Mouse (Mus musculus) liver, embryonic 15.5 days (tissue): Measurements from ENCODE around the gene Me3. TPM values are rescaled to one million over a fixed set of nuclear protein-coding genes. Genes with fewer than 3 reads are reported as not detected.
"Not testable (repeated sequence)": the region's sequence is repeated elsewhere in the genome, so short reads cannot be mapped to it uniquely, and the experiment has no call there.

Source experiments
- ATAC-seq: fragments of 200-750 bp; cut with Nextera tagmentation; 2 replicates; pipeline ENCODE4 v1.8.0; 2017; ENCODE audit warnings: moderate number of reproducible peaks, mild to moderate bottlenecking, moderate library complexity; ENCODE audit not compliant: insufficient read depth
- H3K27ac ChIP-seq: fragments of 300-500 bp; sonication (generic); replicated peaks from 2 replicates; pipeline ENCODE4 v1.5.1; 2015; ENCODE audit warnings: mild to moderate bottlenecking, inconsistent platforms
- H3K27me3 ChIP-seq: fragments of 300-500 bp; sonication (generic); 2 replicates; pipeline ENCODE4 v1.6.1; 2015; ENCODE audit warnings: mild to moderate bottlenecking, inconsistent platforms
- H3K36me3 ChIP-seq: fragments of 300-500 bp; sonication (generic); replicated peaks from 2 replicates; pipeline ENCODE4 v1.6.1; 2015; ENCODE audit warnings: moderate library complexity, mild to moderate bottlenecking, inconsistent platforms
- H3K4me1 ChIP-seq: fragments of 300-500 bp; sonication (generic); replicated peaks from 2 replicates; pipeline ENCODE4 v1.6.1; 2015; ENCODE audit warnings: inconsistent platforms
- H3K4me2 ChIP-seq: fragments of 300-500 bp; sonication (generic); 2 replicates; pipeline ENCODE4 v1.6.1; 2015; ENCODE audit warnings: moderate library complexity, mild to moderate bottlenecking, inconsistent platforms
- H3K4me3 ChIP-seq: fragments of 300-500 bp; sonication (generic); replicated peaks from 2 replicates; pipeline ENCODE4 v1.5.1; 2015; ENCODE audit warnings: mild to moderate bottlenecking, inconsistent platforms
- H3K9ac ChIP-seq: fragments of 300-500 bp; sonication (generic); 2 replicates; pipeline ENCODE4 v1.6.1; 2015; ENCODE audit warnings: moderate library complexity, mild to moderate bottlenecking, inconsistent platforms
- H3K9me3 ChIP-seq: fragments of 300-500 bp; sonication (generic); replicated peaks from 2 replicates; pipeline ENCODE4 v1.6.1; 2016; ENCODE audit warnings: inconsistent platforms
- WGBS: fragments of 180-500 bp; shearing (Covaris S2); methylation state at CpG from one replicate; pipeline ENCODE4 v1.1.7; 2015; ENCODE audit warnings: mixed read lengths; ENCODE audit not compliant: insufficient replicate concordance; 5-methylcytosine and 5-hydroxymethylcytosine counted together
- polyA plus RNA-seq: library from polyadenylated mRNA; unstranded; fragments of >200 nt; fragmentation: Nextera tagmentation; extraction: Ambion mirVana; gene quantifications from 2 replicates; pipeline ENCODE4 v1.2.1, GENCODE M21; 2015

The Me3 gene
- polyA plus RNA-seq, 1 experiment from 2014 or later, result 0.07 TPM

- Histone ChIP-seq H3K9me3 (no peaks in the 10 kb centered on the region), H3K9ac (no peak overlapping the region), H3K4me2 (no peak overlapping the region), H3K4me3 (no peak overlapping the region), H3K4me1 (no peaks in the 10 kb centered on the region), H3K27ac (no peak overlapping the region), H3K36me3 (no peaks in the 10 kb centered on the region), H3K27me3 (no peaks in the 10 kb centered on the region)
- 40% methylated on average over 1 of the region's 1 CpGs for WGBS
- ATAC-seq, result no peak
Measured at GRCm38 (mm10) chr7:89700511-89700910, 68.3 kb downstream of the Me3 start.

- Histone ChIP-seq H3K27ac (no peak overlapping the region), H3K4me2 (no peak overlapping the region), H3K9me3 (no peaks in the 10 kb centered on the region), H3K36me3 (no peaks in the 10 kb centered on the region), H3K4me1 (no peaks in the 10 kb centered on the region), H3K27me3 (no peaks in the 10 kb centered on the region), H3K4me3 (no peak overlapping the region), H3K9ac (no peak overlapping the region)
- no peak for ATAC-seq
- 31% methylated on average over 2 of the region's 2 CpGs for WGBS
Measured at GRCm38 (mm10) chr7:89710776-89711175, 78.6 kb downstream of the Me3 start.

DNA sequence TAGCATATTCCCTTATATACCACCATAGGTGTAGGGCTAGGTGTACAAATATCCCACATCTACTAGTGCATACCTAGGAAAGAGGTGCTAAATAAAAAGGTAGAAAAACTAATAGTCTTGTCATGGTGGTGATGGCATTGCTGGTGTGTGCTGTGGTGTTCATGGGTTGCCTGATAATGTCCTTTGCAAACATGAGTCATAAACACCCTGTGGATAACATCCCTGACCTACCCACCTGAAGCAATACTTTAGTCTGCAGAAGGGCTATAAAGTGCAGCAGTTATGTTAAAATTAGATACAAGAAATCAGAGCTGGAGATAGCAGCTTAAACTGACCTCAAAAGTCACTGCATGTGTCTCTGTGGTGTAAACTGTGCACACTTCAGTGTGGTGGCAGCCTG is 80.9 kb downstream of the Me3 start:
- Histone ChIP-seq H3K27ac (no peak overlapping the region), H3K4me3 (no peak overlapping the region), H3K4me1 (no peaks in the 10 kb centered on the region), H3K27me3 (no peaks in the 10 kb centered on the region), H3K9ac (no peak overlapping the region), H3K9me3 (no peaks in the 10 kb centered on the region), H3K36me3 (no peaks in the 10 kb centered on the region), H3K4me2 (no peak overlapping the region)
- ATAC-seq, result no peak

DNA sequence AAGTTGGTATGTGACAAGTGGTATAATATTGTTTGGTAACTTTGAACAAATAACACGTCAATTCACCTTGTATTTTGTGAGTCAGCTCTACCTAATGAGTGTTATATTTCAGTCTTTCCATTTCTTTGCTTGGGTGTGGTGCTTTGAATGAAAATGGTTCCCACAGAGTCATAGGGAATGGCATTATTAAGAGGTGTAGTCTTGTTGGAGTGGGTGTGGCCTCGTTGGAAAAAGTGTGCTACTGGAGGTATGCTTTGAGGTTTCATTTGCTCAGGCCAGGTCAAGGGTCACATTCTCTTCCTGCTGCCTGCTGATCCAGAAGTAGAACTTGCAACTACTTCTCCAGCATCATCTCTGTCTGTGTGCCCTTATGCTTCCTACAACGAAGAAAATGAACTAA is 84.0 kb downstream of the Me3 start:
- H3K4me2 ChIP-seq, result no peak overlapping the region
- no peaks in the 10 kb centered on the region for H3K9me3 ChIP-seq
- H3K9ac ChIP-seq, result no peak overlapping the region
- no peak for ATAC-seq
- no peaks in the 10 kb centered on the region for H3K4me1 ChIP-seq
- WGBS, result 49% methylated on average over 3 of the region's 3 CpGs
- no peaks in the 10 kb centered on the region for H3K27me3 ChIP-seq
- H3K4me3 ChIP-seq, result no peak overlapping the region
- H3K36me3 ChIP-seq, result no peaks in the 10 kb centered on the region
- no peak overlapping the region for H3K27ac ChIP-seq

DNA sequence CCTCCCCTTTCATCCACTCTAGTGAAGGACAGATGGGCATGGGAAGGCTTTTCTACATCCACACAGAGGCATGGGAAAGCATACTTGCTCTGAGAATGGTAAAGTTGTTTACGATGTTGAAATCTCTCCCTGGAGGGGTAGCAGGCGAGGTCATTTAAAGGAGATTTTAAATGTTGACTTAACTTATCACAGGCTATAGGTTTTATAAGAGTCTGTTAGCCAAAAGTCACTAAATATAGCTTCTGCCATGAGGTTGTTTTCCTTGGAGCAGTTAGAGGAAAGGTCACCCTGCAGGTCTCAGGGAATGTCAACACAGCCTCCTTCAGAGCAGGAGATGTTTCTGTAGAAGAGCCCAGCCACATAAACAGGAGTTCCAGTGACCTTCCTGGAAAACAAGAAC is 85.3 kb downstream of the Me3 start:
- Histone ChIP-seq H3K4me2 (no peak overlapping the region), H3K4me1 (no peaks in the 10 kb centered on the region), H3K4me3 (no peak overlapping the region), H3K27me3 (no peaks in the 10 kb centered on the region), H3K9ac (no peak overlapping the region), H3K27ac (no peak overlapping the region), H3K36me3 (no peaks in the 10 kb centered on the region), H3K9me3 (no peaks in the 10 kb centered on the region)
- no peak for ATAC-seq
- 42% methylated on average over 2 of the region's 2 CpGs for WGBS

DNA sequence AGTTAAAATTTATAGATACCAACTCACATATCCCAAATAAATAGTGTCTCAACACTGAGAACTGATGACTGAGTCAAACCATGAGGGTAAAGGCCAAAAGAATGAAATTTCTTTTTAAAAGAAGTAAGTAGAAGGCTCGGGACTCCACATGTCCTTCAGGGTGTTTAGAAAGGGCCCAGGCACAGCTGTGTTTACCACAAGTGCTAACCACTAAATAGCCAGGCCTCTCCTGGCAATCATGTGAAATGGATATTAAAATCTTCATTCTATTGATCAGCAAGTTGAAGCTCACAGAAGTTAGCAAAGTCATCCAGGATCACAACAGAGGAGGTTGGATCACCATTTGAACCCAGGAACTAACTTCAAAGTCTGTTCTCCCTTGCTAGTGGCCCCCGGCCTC is 86.1 kb downstream of the Me3 start:
- Histone ChIP-seq H3K4me3 (no peak overlapping the region), H3K9me3 (no peaks in the 10 kb centered on the region), H3K27ac (no peak overlapping the region), H3K27me3 (no peaks in the 10 kb centered on the region), H3K9ac (no peak overlapping the region), H3K4me2 (no peak overlapping the region), H3K4me1 (no peaks in the 10 kb centered on the region), H3K36me3 (no peaks in the 10 kb centered on the region)
- ATAC-seq, result no peak
- WGBS, result 57% methylated on average over 2 of the region's 2 CpGs

- H3K9ac ChIP-seq, result no peak overlapping the region
- H3K4me1 ChIP-seq, result no peaks in the 10 kb centered on the region
- H3K27ac ChIP-seq, result no peak overlapping the region
- H3K27me3 ChIP-seq, result no peaks in the 10 kb centered on the region
- no peak for ATAC-seq
- 56% methylated on average over 2 of the region's 2 CpGs for WGBS
- H3K9me3 ChIP-seq, result no peaks in the 10 kb centered on the region
- H3K4me3 ChIP-seq, result no peak overlapping the region
- H3K4me2 ChIP-seq, result no peak overlapping the region
- no peaks in the 10 kb centered on the region for H3K36me3 ChIP-seq
Measured at GRCm38 (mm10) chr7:89720256-89720655, 88.1 kb downstream of the Me3 start.

DNA sequence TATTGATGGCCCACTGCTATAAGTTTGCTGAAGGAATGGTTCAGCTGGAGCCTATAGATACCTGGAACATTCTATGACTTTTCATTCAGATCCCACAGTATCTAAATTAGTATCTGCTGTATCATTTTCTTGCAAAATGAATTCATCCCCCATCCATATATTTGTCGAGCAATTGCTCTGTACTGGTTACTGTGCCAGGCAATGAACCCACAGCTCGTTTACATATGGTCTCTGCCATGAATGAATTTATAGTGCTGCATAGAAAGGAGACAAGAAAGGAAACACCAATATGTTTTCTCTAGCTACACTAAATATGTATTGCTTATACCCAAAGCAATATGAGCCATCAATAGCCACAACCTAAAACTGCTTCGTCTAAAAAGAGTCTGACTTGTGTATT is 94.5 kb downstream of the Me3 start:
- Histone ChIP-seq H3K4me3 (no peak overlapping the region), H3K27me3 (no peaks in the 10 kb centered on the region), H3K9me3 (no peaks in the 10 kb centered on the region), H3K27ac (no peak overlapping the region), H3K9ac (no peak overlapping the region), H3K4me1 (no peaks in the 10 kb centered on the region), H3K36me3 (no peaks in the 10 kb centered on the region), H3K4me2 (no peak overlapping the region)
- 50% methylated on average over 3 of the region's 3 CpGs for WGBS
- ATAC-seq, result no peak

DNA sequence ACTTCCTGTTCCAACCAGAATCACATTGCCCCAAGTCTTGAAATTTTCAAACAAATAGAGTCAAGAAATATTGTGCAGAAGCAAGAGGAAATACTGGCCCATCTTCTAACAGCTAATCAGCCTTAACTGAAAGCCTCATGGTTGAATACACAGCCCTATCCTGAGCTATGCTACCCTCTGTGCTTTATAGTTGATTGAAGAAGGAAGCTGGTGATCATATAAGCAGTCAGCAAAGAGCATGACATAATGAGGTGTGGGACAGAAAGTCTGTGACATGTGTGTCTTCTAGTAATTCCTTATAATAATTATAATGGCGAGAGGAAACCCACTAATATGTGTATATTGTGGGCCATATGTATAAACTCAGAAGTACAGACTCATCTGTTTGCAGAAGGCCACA is 95.4 kb downstream of the Me3 start:
- Histone ChIP-seq H3K4me3 (no peak overlapping the region), H3K27ac (no peak overlapping the region), H3K27me3 (no peaks in the 10 kb centered on the region), H3K9me3 (no peaks in the 10 kb centered on the region), H3K36me3 (no peaks in the 10 kb centered on the region), H3K9ac (no peak overlapping the region), H3K4me2 (no peak overlapping the region), H3K4me1 (no peaks in the 10 kb centered on the region)
- ATAC-seq, result no peak
- 58% methylated on average over 1 of the region's 1 CpGs for WGBS

DNA sequence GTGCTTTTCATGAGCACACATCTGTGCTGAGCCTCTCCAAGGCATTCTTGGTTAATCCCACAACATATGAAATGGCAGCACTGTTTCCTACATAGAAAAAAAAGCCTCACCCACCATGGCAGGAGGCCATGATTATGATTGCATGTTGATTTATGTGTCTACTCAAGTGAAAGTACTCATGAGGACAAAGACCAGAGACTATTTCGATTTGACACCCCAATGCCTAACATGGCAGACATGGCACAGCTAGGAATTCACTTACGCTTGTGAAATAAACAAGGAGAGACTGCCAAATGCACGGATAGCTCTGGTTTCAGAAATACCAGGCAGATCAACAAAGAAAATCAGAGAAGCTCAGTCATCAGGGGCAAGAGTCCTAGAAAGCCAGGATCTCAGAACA is 96.2 kb downstream of the Me3 start:
- Histone ChIP-seq H3K4me2 (no peak overlapping the region), H3K27ac (no peak overlapping the region), H3K9me3 (no peaks in the 10 kb centered on the region), H3K27me3 (no peaks in the 10 kb centered on the region), H3K9ac (no peak overlapping the region), H3K4me1 (no peaks in the 10 kb centered on the region), H3K36me3 (no peaks in the 10 kb centered on the region), H3K4me3 (no peak overlapping the region)
- 62% methylated on average over 3 of the region's 3 CpGs for WGBS
- ATAC-seq, result no peak

DNA sequence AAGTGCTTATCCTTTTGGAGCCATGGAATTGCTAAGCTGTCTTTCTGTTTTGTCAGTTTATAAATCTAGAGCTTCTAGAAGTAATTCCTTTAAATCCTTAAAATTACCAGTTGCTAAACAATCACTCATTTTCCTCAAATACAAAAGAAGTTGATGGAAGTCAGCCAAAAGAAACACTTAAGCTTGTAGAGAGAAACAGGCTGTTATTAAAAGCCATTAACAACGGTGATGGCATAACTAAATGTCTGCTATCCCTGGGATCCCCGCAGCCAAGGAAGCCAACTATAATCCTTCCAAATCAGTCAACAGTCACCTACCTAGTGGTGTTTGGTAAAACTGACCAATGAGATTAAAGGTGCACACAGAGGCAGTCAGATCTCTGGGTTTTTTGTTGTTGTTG is 98.3 kb downstream of the Me3 start:
- Histone ChIP-seq H3K9me3 (no peaks in the 10 kb centered on the region), H3K4me2 (no peak overlapping the region), H3K36me3 (no peaks in the 10 kb centered on the region), H3K4me1 (no peaks in the 10 kb centered on the region), H3K9ac (no peak overlapping the region), H3K4me3 (no peak overlapping the region), H3K27me3 (no peaks in the 10 kb centered on the region), H3K27ac (no peak overlapping the region)
- 67% methylated on average over 2 of the region's 2 CpGs for WGBS
- no peak for ATAC-seq

GRCm38 (mm10) chr7:89731115-89731514 is 98.9 kb downstream of the Me3 start:
- ATAC-seq, result not testable (repeated sequence)
- 72% methylated on average over 2 of the region's 2 CpGs for WGBS

More at GRCm38 (mm10) chr7:89731115-89731514, 98.9 kb downstream of the Me3 start:
- not testable (repeated sequence) for H3K4me2 ChIP-seq, H3K9me3 ChIP-seq, H3K9ac ChIP-seq, H3K36me3 ChIP-seq, H3K4me3 ChIP-seq, H3K4me1 ChIP-seq, H3K27me3 ChIP-seq, H3K27ac ChIP-seq
